Comparison of ENCODE assay signal across 16 mouse cellular contexts in genomic region chr2:70339061-70339460, GRCm38 (mm10).
DNase-seq lines count a peak whose midpoint lies in the region; ATAC-seq and TF ChIP-seq lines count a peak whose summit lies in the region.
"Had no signal": no experiment of that assay in that cellular context is flagged by ENCODE, and none has a peak within 500 bp of the region (broad histone marks: within the 10 kb centered on the region; RNA-seq: fewer than 3 reads in every experiment).

No protein-coding gene starts in this region.

- H3K9me3 ChIP-seq in heart, embryonic 13.5 days = no peaks in the 10 kb centered on the region
- H3K9me3 ChIP-seq: embryonic facial prominence, embryonic 10.5 days; forebrain, embryonic 13.5 days; hindbrain, embryonic 12.5 days had no signal

- no peaks in the 10 kb centered on the region for H3K36me3 ChIP-seq in heart, embryonic 13.5 days
- H3K36me3 ChIP-seq: embryonic facial prominence, embryonic 10.5 days; hindbrain, embryonic 12.5 days had no signal

- TF ChIP-seq CTCF in left cerebral cortex, adult 2 months (IDR thresholded peaks at IDR 0.05) = no peak

- intact Hi-C loops in heart, postnatal 10 days (cut with DNase I) = no loop called here
- intact Hi-C loops in heart, postnatal 14 days (cut with DNase I) = no loop called here
- intact Hi-C loops in left cerebral cortex, postnatal 4 days (cut with DNase I) = no loop called here
- intact Hi-C loops in left cerebral cortex, adult 2 months (cut with DNase I) = no loop called here

- H3K4me1 ChIP-seq in heart, embryonic 13.5 days = peaks cover 59% of the 10 kb centered on the region

- no peak overlapping the region for H3K4me3 ChIP-seq in heart, embryonic 13.5 days
- no peak overlapping the region for H3K4me3 ChIP-seq in left cerebral cortex, adult 2 months
- H3K4me3 ChIP-seq: embryonic facial prominence, embryonic 10.5 days; forebrain, embryonic 13.5 days; hindbrain, embryonic 12.5 days had no signal

- WGBS in heart, embryonic 13.5 days = 56% methylated on average over 7 of the region's 7 CpGs

- H3K27me3 ChIP-seq in heart, embryonic 13.5 days (replicated peaks) = peaks cover 5% of the 10 kb centered on the region; the same call in 1 of the 2 replicates
- H3K27me3 ChIP-seq: forebrain, embryonic 13.5 days; hindbrain, embryonic 12.5 days had no signal

- peak; percentile 12 for DNase-seq in cerebellum, adult 9-11 months
- no peak for DNase-seq in cerebellum, adult 11 months
- peak; percentile 72 for DNase-seq in heart, adult 11 months
- DNase-seq in heart, postnatal 10 days = no peak
- DNase-seq in heart, postnatal 14 days = no peak
- DNase-seq in left cerebral cortex, postnatal 4 days = peak; percentile 48
- no peak for DNase-seq in left cerebral cortex, adult 2 months (ENCODE audit: extremely low spot score in 1 of 2, low spot score in 2 of 2)
- DNase-seq: adrenal gland, postnatal 10 days; forebrain, postnatal 0 days; gastrocnemius, postnatal 14 days; kidney, adult 8-10 months had no signal

- no peak overlapping the region for H3K4me2 ChIP-seq in heart, embryonic 13.5 days
- H3K4me2 ChIP-seq: forebrain, embryonic 13.5 days; hindbrain, embryonic 12.5 days had no signal

- H3K27ac ChIP-seq in heart, embryonic 13.5 days (replicated peaks) = peak overlapping the region; percentile 54; the same call in 1 of the 2 replicates
- no peak overlapping the region for H3K27ac ChIP-seq in left cerebral cortex, adult 2 months
- H3K27ac ChIP-seq: embryonic facial prominence, embryonic 10.5 days; forebrain, embryonic 13.5 days; hindbrain, embryonic 12.5 days had no signal

- no peak for ATAC-seq in heart, embryonic 13.5 days (ENCODE audit: extremely low read depth, insufficient number of reproducible peaks, low FRiP score, low TSS enrichment)
- ATAC-seq: forebrain, embryonic 13.5 days; forebrain, postnatal 0 days; hindbrain, embryonic 16.5 days had no signal

- no peak overlapping the region for H3K9ac ChIP-seq in heart, embryonic 13.5 days
- H3K9ac ChIP-seq: forebrain, embryonic 13.5 days; forebrain, postnatal 0 days; hindbrain, embryonic 12.5 days had no signal

Comparison
In these comparisons a context has a peak if more than half of its experiments do, and no peak if none do; other contexts are left out.
1. DNase-seq: peak in cerebellum, adult 9-11 months (single experiment), heart, adult 11 months (single experiment) and left cerebral cortex, postnatal 4 days (single experiment); none in cerebellum, adult 11 months (single experiment), heart, postnatal 10 days (0 of 2), heart, postnatal 14 days (0 of 2) and left cerebral cortex, adult 2 months (0 of 2).